Mouse (Mus musculus) heart, embryonic 13.5 days (tissue): ENCODE data around the gene Hes7. TPM values are rescaled to one million over a fixed set of nuclear protein-coding genes. Genes with fewer than 3 reads are reported as not detected.
A peak's percentile ranks its signal among the peaks of the same experiment; 100 is the strongest.

Experiments used
- ATAC-seq: fragments of 200-750 bp; cut with Nextera tagmentation; 2 replicates; pipeline ENCODE4 v1.8.0; 2017; ENCODE audit warnings: moderate TSS enrichment; ENCODE audit not compliant: insufficient number of reproducible peaks, low FRiP score, low TSS enrichment; ENCODE audit errors: extremely low read depth
- H3K27ac ChIP-seq: fragments of 300-500 bp; sonication (generic); replicated peaks from 2 replicates; pipeline ENCODE4 v1.5.1; 2015; ENCODE audit warnings: moderate library complexity, mild to moderate bottlenecking, inconsistent platforms
- H3K27me3 ChIP-seq: fragments of 300-500 bp; sonication (generic); replicated peaks from 2 replicates; pipeline ENCODE4 v1.6.1; 2015; ENCODE audit warnings: mild to moderate bottlenecking, inconsistent platforms
- H3K36me3 ChIP-seq: fragments of 300-500 bp; sonication (generic); 2 replicates; pipeline ENCODE4 v1.6.1; 2015; ENCODE audit warnings: mild to moderate bottlenecking, inconsistent platforms
- H3K4me1 ChIP-seq: fragments of 300-500 bp; sonication (generic); 2 replicates; pipeline ENCODE4 v1.6.1; 2015; ENCODE audit warnings: inconsistent platforms
- H3K4me2 ChIP-seq: fragments of 300-500 bp; sonication (generic); 2 replicates; pipeline ENCODE4 v1.6.1; 2015; ENCODE audit warnings: inconsistent platforms, mild to moderate bottlenecking, moderate library complexity
- H3K4me3 ChIP-seq: fragments of 300-500 bp; sonication (generic); 2 replicates; pipeline ENCODE4 v1.5.1; 2015; ENCODE audit warnings: moderate library complexity, mild to moderate bottlenecking, inconsistent platforms
- H3K9ac ChIP-seq: fragments of 300-500 bp; sonication (generic); 2 replicates; pipeline ENCODE4 v1.6.1; 2015; ENCODE audit warnings: inconsistent platforms, mild to moderate bottlenecking, moderate library complexity
- H3K9me3 ChIP-seq: fragments of 300-500 bp; sonication (generic); 2 replicates; pipeline ENCODE4 v1.6.1; 2016; ENCODE audit warnings: inconsistent platforms
- WGBS: fragments of 180-500 bp; shearing (Covaris S2); methylation state at CpG from one replicate; pipeline ENCODE4 v1.1.7; 2015; ENCODE audit warnings: mixed read lengths; 5-methylcytosine and 5-hydroxymethylcytosine counted together
- polyA plus RNA-seq: library from polyadenylated mRNA; unstranded; fragments of >200 nt; fragmentation: Nextera tagmentation; extraction: Ambion mirVana; gene quantifications from 2 replicates; pipeline ENCODE4 v1.2.1, GENCODE M21; 2015

The Hes7 gene
- polyA plus RNA-seq, 1 experiment from 2014 or later, result 0.67 TPM

- H3K27ac ChIP-seq, result peak overlapping the region; percentile 74
- H3K4me1 ChIP-seq, result peaks cover 22% of the 10 kb centered on the region
- WGBS, result 4% methylated on average over 21 of the region's 21 CpGs
- H3K27me3 ChIP-seq, result no peaks in the 10 kb centered on the region; the same call in 1 of the 2 replicates
- no peaks in the 10 kb centered on the region for H3K9me3 ChIP-seq
- ATAC-seq, result no peak
- peak overlapping the region; percentile 65 for H3K4me3 ChIP-seq
- peak overlapping the region; percentile 79 for H3K9ac ChIP-seq
- peak overlapping the region; percentile 73 for H3K4me2 ChIP-seq
- H3K36me3 ChIP-seq, result peaks cover 36% of the 10 kb centered on the region
Observed at GRCm38 (mm10) chr11:69111051-69111810, 9.0 kb upstream of the Hes7 start.

GRCm38 (mm10) chr11:69111865-69112264 lies 8.3 kb upstream of the Hes7 start:
- Histone ChIP-seq H3K27ac (peak overlapping the region; percentile 74), H3K4me3 (peak overlapping the region; percentile 65), H3K4me1 (peaks cover 24% of the 10 kb centered on the region), H3K27me3 (no peaks in the 10 kb centered on the region; the same call in 1 of the 2 replicates), H3K9ac (peak overlapping the region; percentile 79), H3K36me3 (peaks cover 30% of the 10 kb centered on the region), H3K9me3 (no peaks in the 10 kb centered on the region), H3K4me2 (peak overlapping the region; percentile 73)
- 36% methylated on average over 4 of the region's 4 CpGs for WGBS
- no peak for ATAC-seq

- no peak for ATAC-seq
- WGBS, result 49% methylated on average over 3 of the region's 3 CpGs
Observed at GRCm38 (mm10) chr11:69114018-69114417, 6.2 kb upstream of the Hes7 start.

GRCm38 (mm10) chr11:69114621-69115020 lies 5.6 kb upstream of the Hes7 start:
- no peak overlapping the region for H3K4me2 ChIP-seq
- H3K36me3 ChIP-seq, result peaks cover 2% of the 10 kb centered on the region
- 72% methylated on average over 3 of the region's 3 CpGs for WGBS
- no peak overlapping the region for H3K27ac ChIP-seq
- H3K4me3 ChIP-seq, result no peak overlapping the region
- H3K4me1 ChIP-seq, result peaks cover 36% of the 10 kb centered on the region
- H3K9ac ChIP-seq, result no peak overlapping the region
- no peaks in the 10 kb centered on the region for H3K9me3 ChIP-seq
- H3K27me3 ChIP-seq, result no peaks in the 10 kb centered on the region; the same call in 1 of the 2 replicates
- no peak for ATAC-seq

More at GRCm38 (mm10) chr11:69114018-69114417, 6.2 kb upstream of the Hes7 start:
- peaks cover 33% of the 10 kb centered on the region for H3K4me1 ChIP-seq
- peaks cover 8% of the 10 kb centered on the region for H3K36me3 ChIP-seq
- H3K27ac ChIP-seq, result no peak overlapping the region
- no peak overlapping the region for H3K4me2 ChIP-seq
- H3K9me3 ChIP-seq, result no peaks in the 10 kb centered on the region
- H3K9ac ChIP-seq, result no peak overlapping the region
- H3K27me3 ChIP-seq, result no peaks in the 10 kb centered on the region; the same call in 1 of the 2 replicates
- H3K4me3 ChIP-seq, result no peak overlapping the region

GRCm38 (mm10) chr11:69116843-69117242 lies 3.4 kb upstream of the Hes7 start:
- H3K4me2 ChIP-seq, result peak overlapping the region; percentile 98
- ATAC-seq, result no peak
- peaks cover 45% of the 10 kb centered on the region for H3K4me1 ChIP-seq
- H3K27ac ChIP-seq, result no peak overlapping the region
- H3K9me3 ChIP-seq, result no peaks in the 10 kb centered on the region
- no peak overlapping the region for H3K9ac ChIP-seq
- 45% methylated on average over 5 of the region's 5 CpGs for WGBS
- H3K4me3 ChIP-seq, result peak overlapping the region; percentile 89
- H3K36me3 ChIP-seq, result no peaks in the 10 kb centered on the region
- no peaks in the 10 kb centered on the region; the same call in 1 of the 2 replicates for H3K27me3 ChIP-seq

- no peaks in the 10 kb centered on the region; the same call in 1 of the 2 replicates for H3K27me3 ChIP-seq
- peak overlapping the region; percentile 89 for H3K4me3 ChIP-seq
- no peaks in the 10 kb centered on the region for H3K36me3 ChIP-seq
- no peaks in the 10 kb centered on the region for H3K9me3 ChIP-seq
- WGBS, result under 1% methylated on average over 45 of the region's 45 CpGs
- ATAC-seq, result peak; percentile 53; the same call in 1 of the 2 replicates
- H3K4me1 ChIP-seq, result peaks cover 41% of the 10 kb centered on the region
- peak overlapping the region; percentile 92 for H3K27ac ChIP-seq
- H3K9ac ChIP-seq, result peak overlapping the region; percentile 88
- H3K4me2 ChIP-seq, result peak overlapping the region; percentile 98
Observed at GRCm38 (mm10) chr11:69117737-69118695, 2.2 kb upstream of the Hes7 start.

GRCm38 (mm10) chr11:69118765-69119164 lies 1.4 kb upstream of the Hes7 start:
- Histone ChIP-seq H3K27ac (peak overlapping the region; percentile 92; the same call in 1 of the 2 replicates), H3K4me1 (peaks cover 43% of the 10 kb centered on the region)
- under 1% methylated on average over 15 of the region's 15 CpGs for WGBS

GRCm38 (mm10) chr11:69119446-69120155 lies 603 bp upstream of the Hes7 start:
- 40% methylated on average over 14 of the region's 14 CpGs for WGBS
- Histone ChIP-seq H3K4me1 (peaks cover 43% of the 10 kb centered on the region), H3K36me3 (no peaks in the 10 kb centered on the region), H3K4me2 (peak overlapping the region; percentile 98), H3K9me3 (no peaks in the 10 kb centered on the region), H3K27me3 (no peaks in the 10 kb centered on the region; the same call in 1 of the 2 replicates), H3K27ac (no peak overlapping the region), H3K4me3 (peak overlapping the region; percentile 89), H3K9ac (peak overlapping the region; percentile 87; the same call in 1 of the 2 replicates)
- ATAC-seq, result no peak

More at GRCm38 (mm10) chr11:69118765-69119164, 1.4 kb upstream of the Hes7 start:
- H3K4me3 ChIP-seq, result peak overlapping the region; percentile 89
- H3K27me3 ChIP-seq, result no peaks in the 10 kb centered on the region; the same call in 1 of the 2 replicates
- no peaks in the 10 kb centered on the region for H3K36me3 ChIP-seq
- peak overlapping the region; percentile 98 for H3K4me2 ChIP-seq
- H3K9me3 ChIP-seq, result no peaks in the 10 kb centered on the region
- peak overlapping the region; percentile 88 for H3K9ac ChIP-seq
- ATAC-seq, result no peak

GRCm38 (mm10) chr11:69121001-69121740 lies 967 bp downstream of the Hes7 start:
- Histone ChIP-seq H3K36me3 (no peaks in the 10 kb centered on the region), H3K27ac (0 out of 2 replicates have a peak overlapping the region, but pooled peaks have one; percentile 94), H3K4me3 (peak overlapping the region; percentile 89), H3K9ac (peak overlapping the region; percentile 87), H3K4me2 (peak overlapping the region; percentile 98), H3K4me1 (peaks cover 49% of the 10 kb centered on the region), H3K9me3 (no peaks in the 10 kb centered on the region), H3K27me3 (no peaks in the 10 kb centered on the region)
- ATAC-seq, result no peak
- WGBS, result under 1% methylated on average over 33 of the region's 33 CpGs

- Histone ChIP-seq H3K4me3 (peak overlapping the region; percentile 89), H3K27ac (peak overlapping the region; percentile 94), H3K36me3 (no peaks in the 10 kb centered on the region), H3K27me3 (0 out of 2 replicates have a peak, but pooled peaks cover 2% of the 10 kb centered on the region), H3K9ac (peak overlapping the region; percentile 87), H3K9me3 (no peaks in the 10 kb centered on the region), H3K4me1 (peaks cover 53% of the 10 kb centered on the region), H3K4me2 (peak overlapping the region; percentile 98)
- ATAC-seq, result no peak
- under 1% methylated on average over 29 of the region's 32 CpGs for WGBS
Observed at GRCm38 (mm10) chr11:69121741-69122335, 1.6 kb downstream of the Hes7 start.
